Mouse (Mus musculus) adrenal gland, postnatal 36 days (tissue): ENCODE results near the gene Prex1. TPM values are rescaled to one million over a fixed set of nuclear protein-coding genes. Genes with fewer than 3 reads are reported as not detected.

Source experiments
- DNase-seq, 2 experiments: peaks; one replicate each; pipeline ENCODE4 v3.0.0; 2021; ENCODE audit warnings: mixed read lengths in 1 of 2
- total RNA-seq, 2 experiments: library from RNA; stranded (reverse); gene quantifications; 2 replicates each; pipeline ENCODE4 v1.2.3; 2021

Gene Prex1
- total RNA-seq, 2 experiments from 2014 or later = 13.5 to 18.8 TPM

DNA sequence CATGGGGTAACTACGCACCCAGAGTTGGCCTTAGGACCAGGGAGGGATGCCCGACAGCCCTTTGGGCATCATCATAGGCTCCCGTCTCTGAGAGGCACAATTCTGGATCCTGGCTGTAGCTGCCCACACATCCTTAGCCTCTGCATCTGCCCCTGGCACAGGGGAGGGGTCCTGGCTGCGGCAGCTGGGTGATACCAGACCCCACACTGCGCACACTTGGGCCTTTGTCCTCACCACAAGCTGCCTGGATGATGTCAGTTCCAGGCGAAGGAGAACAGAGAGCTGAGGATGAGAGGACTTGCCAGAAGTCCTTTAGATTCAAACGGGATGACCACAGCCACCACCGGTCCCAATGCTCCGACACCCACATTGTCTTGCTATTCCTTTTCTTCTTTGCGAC, 78.1 kb downstream of the Prex1 start:
- no peak for DNase-seq

- DNase-seq = no peak
Observed at GRCm38 (mm10) chr2:166632571-166633361, 80.9 kb downstream of the Prex1 start.

DNA sequence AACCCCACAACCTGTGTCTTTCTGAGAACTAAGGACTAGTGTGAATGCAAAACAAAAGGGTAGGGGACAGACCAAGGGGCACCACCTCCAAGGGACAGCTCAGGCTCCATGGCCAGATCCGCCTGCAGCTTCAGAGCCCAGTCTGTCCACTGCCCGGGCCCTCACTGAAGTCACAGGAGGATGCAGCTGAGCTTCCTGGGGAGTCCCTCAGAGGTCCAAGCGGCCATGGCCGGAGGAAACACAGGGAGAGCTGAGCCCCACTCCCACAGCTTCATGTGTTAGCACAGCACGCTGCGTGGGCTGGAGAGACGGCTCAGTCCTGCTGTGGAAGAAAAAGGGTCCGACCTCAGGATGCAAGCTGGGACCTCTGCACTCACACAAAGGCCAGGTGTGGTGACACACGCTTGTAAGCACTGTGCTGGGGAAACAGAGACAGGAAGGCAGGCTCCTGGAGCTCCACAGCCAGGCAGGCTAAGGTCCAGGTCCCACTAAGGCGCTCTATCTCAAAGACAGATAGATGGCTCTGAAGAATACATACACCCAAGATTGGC, 81.9 kb downstream of the Prex1 start:
- DNase-seq = no peak

GRCm38 (mm10) chr2:166631189-166631588, 82.4 kb downstream of the Prex1 start:
- no peak for DNase-seq

- DNase-seq = no peak
Observed at GRCm38 (mm10) chr2:166629941-166630674, 83.5 kb downstream of the Prex1 start.

DNA sequence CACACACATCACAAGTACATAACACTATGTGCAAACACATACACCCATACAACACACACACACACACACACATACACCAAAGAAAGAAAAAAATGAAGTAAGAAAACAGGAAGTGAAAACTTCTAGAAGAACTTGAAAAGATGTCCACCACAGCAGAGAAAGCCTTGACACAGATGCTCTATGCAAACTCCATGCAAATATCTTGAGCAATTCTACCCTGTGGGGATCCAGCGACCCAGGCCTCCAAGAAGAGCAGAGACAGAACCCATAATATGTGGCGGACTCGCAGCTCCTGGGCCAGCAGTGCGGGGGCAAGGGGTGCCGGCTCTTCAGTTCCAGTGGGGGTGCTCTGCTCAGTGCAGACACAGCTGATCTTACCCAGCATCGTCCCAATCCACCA, 86.1 kb downstream of the Prex1 start:
- no peak for DNase-seq

DNA sequence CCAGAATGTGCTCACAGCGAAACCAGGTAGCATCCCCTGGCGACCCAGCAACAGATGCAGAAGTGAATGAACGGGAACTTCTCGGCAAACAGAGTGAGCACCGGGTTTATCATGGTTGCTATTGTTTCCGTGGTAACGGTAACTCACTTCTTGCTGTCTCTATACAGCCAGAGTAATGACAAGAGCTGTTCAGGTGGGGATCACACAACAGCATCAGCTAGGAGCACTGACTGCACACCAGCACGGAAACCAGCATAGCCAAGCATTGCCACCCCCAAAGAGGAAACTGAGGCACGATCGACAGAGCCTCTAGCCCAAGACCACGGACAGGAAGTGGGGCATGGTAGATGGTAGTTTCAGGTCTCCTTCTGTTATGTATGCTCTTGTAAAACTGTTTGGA, 88.4 kb downstream of the Prex1 start:
- DNase-seq = no peak

DNA sequence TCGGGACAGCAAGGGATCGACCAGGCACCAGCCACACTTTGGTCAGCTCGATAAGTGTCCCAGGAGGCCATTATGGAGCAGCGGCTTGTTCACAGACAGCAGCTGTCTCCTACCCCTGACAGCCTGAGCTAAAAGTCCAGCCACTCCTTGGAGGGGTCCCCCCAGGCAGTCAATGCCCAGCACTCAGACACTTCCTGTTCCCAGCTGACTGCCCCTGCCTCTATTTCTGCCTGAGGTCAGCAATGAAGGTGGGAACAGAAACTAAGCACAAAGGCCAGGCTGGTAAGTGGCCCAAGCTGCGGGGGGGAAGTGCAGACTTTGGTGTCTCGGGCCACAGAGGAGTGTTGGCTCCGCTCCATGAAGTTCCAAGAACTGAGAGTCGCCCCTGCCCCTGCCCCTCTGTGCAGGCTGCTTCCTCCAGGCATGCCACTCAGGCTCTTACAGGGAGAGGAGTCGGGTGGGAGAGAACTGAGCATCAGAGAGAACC, 90.5 kb downstream of the Prex1 start:
- no peak for DNase-seq

DNA sequence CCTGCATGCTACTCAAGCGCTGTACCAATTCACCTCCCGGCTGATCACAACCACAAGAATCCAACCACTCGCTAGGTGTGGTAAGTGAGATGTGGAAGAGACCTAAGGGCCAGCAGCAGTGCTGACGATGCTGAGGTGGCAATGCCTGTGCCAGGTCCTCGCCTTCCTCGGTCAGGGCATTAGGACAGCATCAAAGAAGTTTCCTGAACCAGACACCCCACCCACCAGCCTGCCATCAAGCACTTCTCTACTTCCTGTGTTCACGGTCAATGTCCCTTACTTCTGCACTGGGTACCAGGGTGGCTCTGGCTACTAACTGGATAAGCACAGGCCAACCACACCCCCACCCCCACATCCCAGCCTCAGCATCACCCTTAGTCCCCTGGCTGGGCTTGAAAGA, 91.0 kb downstream of the Prex1 start:
- DNase-seq = no peak

GRCm38 (mm10) chr2:166622079-166622478, 91.6 kb downstream of the Prex1 start:
- no peak for DNase-seq

- no peak for DNase-seq
Observed at GRCm38 (mm10) chr2:166620529-166621466, 92.8 kb downstream of the Prex1 start.

DNA sequence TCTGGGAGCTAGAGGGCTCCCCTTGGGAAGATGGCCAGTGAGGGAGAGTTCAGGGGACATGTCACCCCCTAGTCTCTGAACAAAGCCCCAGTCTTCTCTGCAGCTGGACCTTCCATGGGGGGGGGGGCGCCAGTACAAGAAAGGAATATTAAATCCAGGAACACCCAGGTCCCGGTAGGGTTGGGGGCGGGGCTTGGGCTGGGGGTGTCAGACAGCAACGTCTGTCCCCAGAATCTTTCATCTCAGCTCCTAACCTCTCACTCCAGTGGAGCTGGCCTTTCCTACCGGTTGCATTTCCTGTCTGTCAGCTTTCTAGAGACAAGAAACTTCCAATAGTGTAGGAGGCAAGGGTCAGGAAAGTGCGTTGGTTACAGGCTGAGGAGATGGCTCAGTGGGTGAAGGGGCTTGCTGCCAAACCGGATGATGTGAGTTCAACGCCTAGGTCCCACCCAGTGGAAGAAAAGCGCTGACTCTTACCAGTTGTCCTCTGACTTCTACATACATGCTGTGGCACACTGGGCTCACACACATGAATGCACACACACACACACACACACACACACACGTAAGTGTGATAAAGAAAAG, 93.6 kb downstream of the Prex1 start:
- no peak for DNase-seq

- no peak for DNase-seq
Observed at GRCm38 (mm10) chr2:166619270-166619669, 94.4 kb downstream of the Prex1 start.

DNA sequence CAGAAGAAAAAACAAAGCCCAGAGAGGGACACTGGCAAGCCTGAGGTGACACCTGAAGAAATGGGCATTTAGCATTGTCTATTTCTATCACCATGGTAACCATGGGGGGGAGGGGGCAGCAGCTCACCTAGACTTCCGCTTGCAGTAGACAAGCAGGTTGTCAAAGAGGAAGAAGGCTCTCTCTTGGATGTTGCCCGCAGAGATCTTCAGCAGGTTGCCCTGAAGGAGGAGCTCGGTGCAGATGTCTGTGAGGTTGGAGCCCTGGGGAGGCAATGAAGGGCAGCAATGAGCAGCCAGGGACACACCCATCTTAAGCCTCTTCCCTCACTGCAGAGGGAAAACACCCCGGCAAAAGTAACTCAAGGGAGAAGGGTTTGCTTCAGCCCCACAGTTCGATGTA, 95.9 kb downstream of the Prex1 start:
- DNase-seq = no peak

DNA sequence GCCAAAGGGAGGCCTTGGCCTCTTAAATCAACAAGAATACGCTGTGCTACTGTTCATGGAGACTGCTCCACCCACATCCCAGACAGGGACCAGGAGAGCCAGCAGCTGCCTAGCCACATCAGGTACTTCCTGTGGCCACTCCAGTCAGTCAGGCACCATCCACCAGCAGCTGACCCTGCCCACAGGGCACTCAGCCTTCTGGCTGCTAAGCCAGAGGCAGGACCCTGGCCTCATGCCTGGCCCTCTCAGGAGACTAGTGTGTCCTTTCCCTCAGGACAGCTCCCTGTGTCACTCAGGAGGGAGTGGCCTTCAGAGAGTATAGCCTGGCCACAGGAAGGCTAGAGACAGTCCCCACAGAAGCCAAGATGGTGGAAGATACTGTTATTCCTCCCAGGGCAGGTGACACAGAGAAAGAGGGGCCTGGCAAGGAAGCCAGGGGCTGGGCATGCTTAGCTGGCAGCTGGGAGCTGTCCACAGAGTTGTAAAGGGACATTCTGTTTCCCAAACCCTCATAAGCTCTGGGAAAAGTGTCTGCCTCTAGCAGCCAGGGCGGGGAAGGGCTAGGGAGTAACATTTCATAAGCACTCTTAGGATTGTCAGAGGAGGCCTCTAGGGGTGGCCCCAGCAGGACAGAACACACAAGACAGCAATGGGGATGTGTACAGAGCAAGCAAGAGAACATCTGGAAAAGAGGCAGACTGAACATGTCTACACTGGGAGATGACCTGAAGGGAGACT, 98.1 kb downstream of the Prex1 start:
- DNase-seq = peak; percentile 35 to 58

GRCm38 (mm10) chr2:166610271-166610670, 103.4 kb downstream of the Prex1 start:
- DNase-seq = no peak

GRCm38 (mm10) chr2:166608509-166608908, 105.1 kb downstream of the Prex1 start:
- peak; percentile 36 to 44 for DNase-seq

DNA sequence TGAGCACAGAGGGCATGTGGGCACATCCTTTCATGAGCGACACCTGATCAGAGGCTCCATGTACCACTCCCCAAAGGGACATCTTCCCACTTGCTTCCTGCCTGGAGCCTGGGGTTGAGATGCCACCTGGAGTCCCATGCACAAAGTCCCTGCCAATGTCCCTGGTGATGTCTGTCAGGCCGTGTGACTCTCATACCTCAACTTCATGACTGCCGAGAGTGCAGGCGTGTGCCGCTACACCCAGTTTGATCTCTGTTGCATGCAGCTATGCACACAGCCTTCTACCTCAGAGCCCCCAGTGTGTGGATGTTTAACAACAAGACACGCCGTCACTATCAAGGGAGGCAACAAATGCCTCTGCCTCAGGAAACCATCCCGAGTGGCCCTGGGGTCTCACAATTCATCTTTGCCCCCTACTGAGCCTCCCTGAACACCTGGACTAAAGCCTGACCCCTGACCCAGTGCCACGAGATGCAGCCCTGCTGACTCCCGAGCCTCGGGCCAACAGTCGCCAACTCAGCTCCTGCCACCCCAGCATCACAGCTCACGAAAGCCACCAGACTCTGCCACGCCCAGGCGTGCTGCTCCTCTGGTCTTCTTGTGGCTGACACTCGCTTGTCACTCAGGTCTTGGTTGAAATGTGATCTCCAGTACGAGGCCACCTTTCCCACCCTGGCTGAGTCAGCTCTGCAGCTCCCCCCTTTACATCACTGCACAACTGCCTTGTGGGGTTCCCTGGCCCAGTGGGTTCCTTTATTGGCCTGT, 107.0 kb downstream of the Prex1 start:
- no peak for DNase-seq

DNA sequence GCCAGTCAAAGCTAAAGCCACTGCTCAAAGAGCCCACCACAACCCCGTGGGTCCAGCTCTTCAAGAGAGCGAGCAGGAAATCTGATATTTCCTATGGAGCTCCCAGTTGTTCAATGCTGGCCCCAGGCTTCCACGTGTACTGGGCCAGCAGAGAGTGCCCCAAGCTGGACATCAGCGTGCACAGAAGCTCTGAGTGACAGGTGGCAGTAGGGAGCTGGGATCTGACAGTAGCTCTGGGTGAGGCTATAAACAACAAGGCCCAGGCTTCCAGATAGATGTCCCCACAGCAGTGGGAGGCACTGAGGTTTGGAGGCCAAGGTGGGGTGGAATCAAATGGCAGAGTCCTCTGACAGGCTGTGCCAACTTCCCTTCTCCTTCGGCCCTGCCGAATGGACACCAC, 107.6 kb downstream of the Prex1 start:
- DNase-seq = no peak
